Mouse (Mus musculus): Measurements from ENCODE around the gene Scn4a.

DNA sequence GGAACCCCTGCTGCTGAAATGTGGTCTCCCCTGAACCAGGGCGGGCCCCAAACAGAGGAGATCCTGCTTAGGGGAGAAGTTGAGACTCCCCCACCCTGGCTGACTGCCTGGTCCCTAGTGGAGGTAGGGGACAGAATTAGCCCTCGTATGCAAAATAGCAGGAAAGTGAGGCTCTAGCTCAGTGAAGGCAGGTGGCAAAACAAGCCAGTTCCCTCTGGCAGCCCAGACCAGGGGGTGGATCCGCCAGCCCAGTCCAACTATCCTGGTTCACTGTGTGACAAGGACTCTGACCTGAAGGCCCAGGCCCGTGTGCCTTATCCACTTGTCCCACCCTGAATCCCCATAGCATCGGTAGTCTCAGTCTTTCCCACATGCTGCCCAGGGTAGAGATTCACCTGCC is 43.0 kb downstream of the Scn4a start:
- TF ChIP-seq EP300 (IDR thresholded peaks at IDR 0.05; ENCODE audit: insufficient read depth, low read depth, low read length) (no peak), CTCF (IDR thresholded peaks at IDR 0.05) (no peak)
